Mouse (Mus musculus): Measurements from ENCODE around the gene Ranbp3l. TPM values are rescaled to one million over a fixed set of nuclear protein-coding genes. Genes with fewer than 3 reads are reported as not detected.
"Not testable (repeated sequence)": the region's sequence is repeated elsewhere in the genome, so short reads cannot be mapped to it uniquely, and the experiment has no call there.

The Ranbp3l gene
- not detected in 2 replicates for total RNA-seq (2021)
- long read RNA-seq, experiment 1 = 0 reads
- long read RNA-seq, experiment 2 = 0 reads

- no peak for DNase-seq
Observed at GRCm38 (mm10) chr15:8967573-8968228, at the start of gene Ranbp3l. Ranbp3l (plus strand) TSS chr15:8967949.

DNA sequence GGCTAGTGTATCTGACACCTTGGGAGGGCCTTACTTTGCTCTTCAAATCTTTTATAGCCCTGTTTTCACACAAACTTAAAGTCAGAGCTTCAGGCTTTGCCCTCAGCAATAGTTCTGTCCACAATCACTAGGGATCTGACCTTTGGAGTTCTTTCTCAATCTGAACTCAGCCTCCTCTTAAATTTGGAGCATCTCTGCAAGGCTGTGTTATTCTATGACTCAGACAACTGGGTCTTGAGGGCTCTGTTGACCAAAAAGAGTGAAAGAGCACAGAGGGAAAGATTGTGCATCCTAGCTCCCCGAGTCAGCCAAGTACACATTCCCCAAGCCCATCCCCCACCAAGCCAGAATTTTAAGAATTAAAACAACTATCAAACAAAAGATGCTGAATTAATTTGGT lies 37.7 kb upstream of the Ranbp3l start:
- no peak for DNase-seq

DNA sequence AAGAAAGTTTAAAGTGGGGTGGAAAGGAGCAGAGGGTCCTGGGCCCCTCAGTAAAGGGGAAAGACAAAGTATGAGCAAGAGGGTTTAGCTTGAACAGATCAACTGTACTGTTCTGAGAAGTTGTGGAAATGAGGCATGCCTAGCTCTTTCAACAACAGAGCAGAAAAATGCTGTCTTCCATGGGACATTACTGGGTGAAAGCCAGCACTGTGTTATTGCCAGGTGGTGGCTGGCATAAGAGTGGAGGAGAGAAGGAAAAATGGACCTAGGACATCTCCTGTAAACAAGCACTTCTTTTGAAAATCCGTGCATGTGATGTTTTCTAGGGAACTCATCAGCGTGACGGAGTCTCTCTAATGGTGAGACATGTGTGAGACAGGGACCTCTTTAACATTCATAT lies 30.8 kb upstream of the Ranbp3l start:
- no peak for DNase-seq

GRCm38 (mm10) chr15:8940861-8941260 lies 26.9 kb upstream of the Ranbp3l start:
- no peak for DNase-seq

- DNase-seq = no peak
Observed at GRCm38 (mm10) chr15:8950856-8951255, 16.9 kb upstream of the Ranbp3l start.

DNA sequence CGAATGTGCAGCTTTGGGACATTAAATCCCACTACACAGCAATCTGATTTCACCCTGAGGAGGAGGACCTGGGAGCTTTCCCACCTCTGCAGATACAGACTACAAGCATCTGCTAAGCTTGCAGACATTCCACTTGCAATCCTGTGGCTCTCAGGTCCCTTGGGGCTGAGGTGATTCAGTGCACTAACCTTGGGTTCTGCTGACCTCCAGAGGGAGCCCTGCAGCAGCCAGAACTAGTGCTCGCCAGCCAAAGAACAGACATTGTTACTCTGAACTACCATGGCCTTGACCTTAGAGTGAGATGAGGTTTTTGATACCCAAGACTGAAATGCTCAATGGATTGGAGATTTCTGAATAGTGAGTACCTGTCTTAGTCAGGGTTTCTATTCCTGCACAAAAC lies 4.4 kb upstream of the Ranbp3l start:
- peak; percentile 50 for DNase-seq

- DNase-seq = no peak
Observed at GRCm38 (mm10) chr15:8968229-8968595, 463 bp downstream of the Ranbp3l start.

- no peak for DNase-seq
Observed at GRCm38 (mm10) chr15:8969061-8969635, 1.4 kb downstream of the Ranbp3l start.

DNA sequence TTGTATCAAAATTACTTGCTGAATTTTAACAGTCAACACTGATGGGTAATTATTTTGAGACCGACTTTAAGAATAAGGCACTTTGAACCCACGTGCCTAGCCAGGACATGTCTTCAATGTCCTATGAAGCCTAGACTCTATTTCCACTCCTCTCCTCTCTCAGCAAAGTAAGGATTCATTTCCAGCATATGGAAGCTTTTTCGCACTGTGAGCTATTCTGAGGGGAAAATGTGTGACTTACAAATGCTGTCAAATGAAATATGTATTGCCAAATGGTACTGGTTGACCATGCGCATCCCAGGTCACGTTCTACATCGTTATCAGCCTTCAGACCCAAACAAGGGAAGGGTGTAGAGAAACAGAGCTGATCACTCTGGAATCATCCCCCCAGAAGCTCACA lies 23.5 kb downstream of the Ranbp3l start:
- DNase-seq = no peak

GRCm38 (mm10) chr15:8991859-8992838 lies 24.4 kb downstream of the Ranbp3l start:
- DNase-seq = no peak

DNA sequence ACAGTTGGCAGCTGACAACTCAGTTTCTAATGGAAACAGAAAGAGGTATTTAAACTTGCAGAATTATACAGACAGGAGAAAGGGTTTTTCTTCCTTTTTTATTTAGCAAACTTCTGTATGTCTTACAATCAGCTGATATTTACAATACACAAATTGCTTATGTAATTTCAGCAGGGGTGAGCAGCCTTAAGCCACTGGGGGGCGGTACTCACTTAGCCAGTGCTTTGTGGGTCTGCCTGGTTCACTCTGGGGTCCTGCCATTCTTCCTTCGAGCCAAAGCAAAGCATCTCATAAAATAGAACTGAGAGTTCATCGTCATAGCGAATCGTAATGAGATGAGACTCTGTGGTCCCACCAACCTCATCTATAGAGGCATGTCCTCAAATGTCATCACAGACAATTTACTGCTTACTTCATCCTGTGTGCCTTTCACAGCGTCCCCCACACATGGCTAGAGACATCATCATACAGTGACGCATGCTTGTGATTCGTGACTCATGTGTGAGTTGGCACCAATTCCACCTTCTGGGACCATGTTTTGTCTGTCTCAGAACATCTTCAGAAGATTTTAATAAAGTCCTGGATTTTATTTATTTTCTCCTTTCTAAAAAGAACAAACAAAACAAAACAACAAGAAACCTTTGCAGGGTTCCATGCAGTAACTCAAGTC lies 27.0 kb downstream of the Ranbp3l start:
- DNase-seq = peak; percentile 37

- no peak for DNase-seq
Observed at GRCm38 (mm10) chr15:8995490-8995889, 27.7 kb downstream of the Ranbp3l start.

DNA sequence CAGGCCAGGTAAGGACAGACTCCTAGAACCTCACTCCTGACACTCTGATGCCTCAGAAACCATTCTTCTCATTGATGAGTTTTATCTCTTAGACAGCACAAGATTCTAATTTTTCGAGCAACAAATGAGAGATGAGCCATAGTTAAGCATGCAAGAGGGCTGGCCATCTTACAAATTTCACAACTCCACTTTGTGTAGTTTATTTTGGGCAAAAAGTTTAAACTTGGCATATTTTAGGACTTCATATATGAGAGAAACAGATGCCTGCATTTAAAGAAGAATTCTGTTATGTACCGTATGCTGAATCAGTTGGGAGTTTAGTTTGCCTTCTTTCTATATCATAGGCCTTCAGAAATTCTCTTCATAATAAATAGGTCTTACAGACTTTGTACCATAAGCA lies 35.0 kb downstream of the Ranbp3l start:
- no peak for DNase-seq

- no peak for DNase-seq
Observed at GRCm38 (mm10) chr15:9009196-9009595, 41.4 kb downstream of the Ranbp3l start.

DNA sequence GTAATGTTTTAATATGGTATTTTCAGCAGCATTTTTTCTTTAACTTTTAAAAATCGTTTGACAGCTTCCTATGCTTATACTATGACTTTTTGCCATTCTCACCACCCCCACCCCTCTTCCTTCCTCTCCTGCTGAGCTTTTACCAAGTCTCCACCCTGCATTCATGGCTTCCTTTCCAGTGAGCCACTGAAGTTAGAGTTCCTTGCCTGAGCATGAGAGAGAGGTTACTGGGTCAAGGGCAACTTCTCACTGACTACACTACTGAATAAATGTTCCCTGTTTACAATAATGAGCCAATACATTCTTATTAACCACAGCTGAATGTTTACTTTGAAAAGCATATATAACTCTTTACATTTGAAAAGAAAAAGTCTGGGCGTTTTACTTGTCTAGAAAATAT lies 46.8 kb downstream of the Ranbp3l start:
- DNase-seq = no peak

GRCm38 (mm10) chr15:9015496-9015895 lies 47.7 kb downstream of the Ranbp3l start:
- DNase-seq = not testable (repeated sequence)

DNA sequence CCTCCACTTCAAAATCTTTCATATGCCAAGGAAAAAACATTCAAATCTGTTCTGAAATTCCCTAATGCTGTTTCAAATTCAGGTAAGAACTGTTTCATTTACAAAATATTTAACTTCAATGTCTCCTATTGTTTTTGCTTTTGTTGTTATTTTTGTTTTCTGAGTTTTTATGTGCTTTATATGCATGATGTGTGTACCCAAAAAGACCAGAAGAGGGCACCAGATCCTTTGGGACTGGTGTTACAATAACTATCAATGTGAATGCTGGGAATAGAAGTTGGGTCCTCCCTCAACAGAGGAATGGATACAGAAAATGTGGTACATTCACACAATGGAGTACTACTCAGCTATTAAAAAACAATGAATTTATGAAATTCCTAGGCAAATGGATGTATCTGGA lies 88.0 kb downstream of the Ranbp3l start:
- no peak for DNase-seq

DNA sequence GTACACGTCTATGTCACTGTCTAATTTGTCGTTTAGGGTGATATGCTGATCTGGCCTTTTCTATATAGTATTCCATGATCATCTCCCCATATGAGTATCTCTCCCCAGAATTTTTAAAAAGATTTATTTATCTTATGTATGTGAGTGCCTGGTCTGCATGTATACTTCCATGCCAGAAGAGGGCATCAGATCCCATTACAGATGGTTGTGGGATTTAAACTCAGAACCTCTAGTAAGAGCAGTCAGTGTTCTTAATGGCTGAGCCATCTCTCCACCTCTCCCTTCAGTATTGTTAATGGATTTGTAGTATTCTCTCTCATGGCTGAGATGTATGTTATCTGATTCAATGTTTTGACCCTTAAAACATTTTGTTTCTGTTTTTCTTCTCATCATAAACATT lies 92.1 kb downstream of the Ranbp3l start:
- no peak for DNase-seq

DNA sequence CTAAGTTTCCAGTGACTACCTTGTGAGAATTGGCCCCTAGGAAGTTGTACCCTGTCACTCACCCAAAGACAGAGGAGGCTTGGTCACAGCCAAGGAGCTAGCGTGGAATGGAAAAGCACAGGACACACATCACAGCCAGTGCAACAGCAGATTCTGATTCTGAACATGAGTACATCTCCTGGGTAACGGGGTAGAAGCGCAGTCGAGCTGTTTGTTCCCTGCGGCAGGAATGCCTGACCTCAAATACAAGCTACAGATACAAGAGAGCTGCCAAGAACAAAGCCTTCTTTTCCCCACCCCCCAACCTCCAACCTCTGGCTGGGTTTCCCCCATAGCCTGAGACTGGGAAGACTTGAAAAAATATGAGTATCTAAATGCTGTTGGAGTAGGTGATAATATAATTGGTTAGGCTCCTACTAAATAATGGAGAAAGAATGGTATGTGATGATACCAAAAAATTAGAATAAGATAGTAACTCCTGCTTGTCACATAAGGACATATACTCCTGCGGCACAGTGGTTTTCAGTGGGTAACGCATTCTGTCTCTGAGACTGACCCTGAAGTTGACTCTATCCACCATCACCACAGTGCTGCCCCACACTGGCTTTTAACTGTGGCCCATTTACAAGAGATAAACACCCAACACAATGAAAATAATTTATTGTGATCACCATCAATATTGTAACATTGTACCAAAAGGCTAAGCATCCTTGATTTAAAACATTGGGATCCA lies 93.6 kb downstream of the Ranbp3l start:
- no peak for DNase-seq

GRCm38 (mm10) chr15:9068881-9069280 lies 101.1 kb downstream of the Ranbp3l start:
- DNase-seq = no peak

GRCm38 (mm10) chr15:9070353-9070752 lies 102.6 kb downstream of the Ranbp3l start:
- DNase-seq = no peak

Measured in adrenal gland, postnatal 14 days (tissue).